Mouse (Mus musculus) brain, embryonic 14.5 days (tissue): ENCODE results near the gene Scn1b.

Source experiments
- CTCF ChIP-seq: fragments of 200-500 bp; IDR thresholded peaks from 2 replicates; pipeline ENCODE4 v1.5.1; 2012; ENCODE audit warnings: inconsistent platforms, mild to moderate bottlenecking, moderate library complexity, borderline replicate concordance; ENCODE audit not compliant: insufficient read depth, insufficient read length; ENCODE audit errors: extremely low read depth
- POLR2A ChIP-seq: fragments of 200-500 bp; IDR thresholded peaks from 2 replicates; pipeline ENCODE4 v1.6.1; 2012; ENCODE audit warnings: mild to moderate bottlenecking, inconsistent platforms, borderline replicate concordance; ENCODE audit not compliant: poor library complexity, insufficient read depth, insufficient read length, severe bottlenecking; ENCODE audit errors: extremely low read depth

DNA sequence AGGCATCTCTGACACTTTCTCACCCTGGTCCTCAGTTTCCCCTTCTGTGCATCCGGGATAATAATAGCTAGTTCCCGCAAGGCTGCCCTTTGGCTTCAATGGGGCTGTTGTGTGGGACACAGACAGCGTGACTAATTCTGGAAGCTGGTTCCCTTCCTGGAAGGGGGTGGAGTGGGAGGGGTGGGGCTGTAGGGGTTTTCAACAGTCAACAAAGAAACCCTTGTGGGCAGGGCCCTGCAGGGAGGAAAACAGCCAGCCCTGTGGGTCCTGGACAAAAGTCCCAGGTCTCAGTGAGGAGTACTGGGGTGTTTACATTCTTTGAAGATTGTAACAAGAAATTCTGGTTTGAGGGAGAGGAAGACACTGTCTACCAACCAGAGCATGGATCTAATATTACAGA, 41.6 kb downstream of the Scn1b start:
- TF ChIP-seq CTCF (no peak), POLR2A (no peak)
